Mouse (Mus musculus): Measurements from ENCODE around the gene Hoxc4. TPM values are rescaled to one million over a fixed set of nuclear protein-coding genes. Genes with fewer than 3 reads are reported as not detected.

Gene Hoxc4
- total and polyA plus RNA-seq, 3 experiments = 5.1 to 12.4 (median 8.8) TPM

DNA sequence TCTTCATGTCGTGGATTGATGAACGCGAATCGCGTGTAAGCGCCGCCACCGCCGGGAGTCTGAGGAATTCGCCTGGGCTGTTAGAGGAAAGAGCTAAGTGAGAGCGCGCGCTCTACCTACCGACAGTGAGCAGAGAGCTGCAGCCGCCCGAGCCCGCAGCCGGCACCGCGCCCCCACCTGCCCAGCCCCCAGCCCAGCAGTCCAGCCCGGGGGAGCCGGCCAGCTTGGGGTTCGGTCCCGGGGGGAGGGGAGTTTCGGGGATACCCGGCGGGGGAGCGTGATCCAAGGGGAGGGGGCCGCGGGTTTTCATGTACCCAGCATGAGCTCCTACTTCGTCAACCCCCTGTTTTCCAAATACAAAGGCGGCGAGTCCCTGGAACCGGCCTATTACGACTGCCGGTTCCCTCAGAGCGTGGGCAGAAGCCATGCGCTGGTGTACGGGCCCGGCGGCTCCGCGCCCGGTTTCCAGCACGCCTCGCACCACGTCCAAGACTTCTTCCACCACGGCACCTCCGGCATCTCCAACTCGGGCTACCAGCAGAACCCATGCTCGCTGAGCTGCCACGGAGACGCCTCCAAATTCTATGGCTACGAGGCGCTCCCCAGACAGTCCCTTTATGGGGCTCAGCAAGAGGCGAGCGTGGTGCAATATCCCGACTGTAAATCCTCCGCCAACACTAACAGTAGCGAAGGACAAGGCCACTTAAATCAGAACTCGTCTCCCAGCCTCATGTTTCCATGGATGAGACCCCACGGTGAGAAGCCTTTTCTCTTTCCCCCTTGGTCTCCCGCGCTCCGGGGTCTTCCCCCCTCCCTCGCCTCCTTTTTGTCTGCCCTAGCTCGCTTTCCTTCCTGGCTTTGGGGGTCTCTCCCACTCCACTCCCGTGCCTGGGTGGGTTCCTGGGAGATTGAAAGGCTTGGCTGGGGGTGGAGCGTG lies 28.0 kb upstream of the Hoxc4 start, which contains the start of gene Hoxc8:
Gene Hoxc8, plus strand, starts transcription at position 147 of the 937 bp plus-strand sequence.
- peak; percentile 74 for DNase-seq

DNA sequence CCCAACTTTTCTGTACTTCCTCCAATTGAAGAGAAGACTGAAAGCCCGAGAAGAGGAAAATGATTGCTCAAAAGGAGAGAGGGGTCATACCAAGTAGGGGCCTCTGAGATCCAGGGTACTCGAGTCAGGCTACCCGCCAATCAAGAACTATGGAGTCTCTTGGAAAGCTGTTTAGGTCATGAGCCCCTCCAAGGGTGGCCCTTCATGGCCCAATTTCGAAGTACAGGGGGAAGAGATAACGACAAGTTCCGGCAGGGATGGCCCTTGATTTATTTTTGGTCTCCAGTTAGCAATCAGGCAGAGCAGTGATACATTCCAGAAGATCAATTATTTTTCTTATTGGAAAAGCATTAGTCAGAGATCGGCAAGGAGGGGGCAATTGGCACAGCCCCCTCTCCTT lies 27.0 kb upstream of the Hoxc4 start:
- DNase-seq = peak; percentile 42

DNA sequence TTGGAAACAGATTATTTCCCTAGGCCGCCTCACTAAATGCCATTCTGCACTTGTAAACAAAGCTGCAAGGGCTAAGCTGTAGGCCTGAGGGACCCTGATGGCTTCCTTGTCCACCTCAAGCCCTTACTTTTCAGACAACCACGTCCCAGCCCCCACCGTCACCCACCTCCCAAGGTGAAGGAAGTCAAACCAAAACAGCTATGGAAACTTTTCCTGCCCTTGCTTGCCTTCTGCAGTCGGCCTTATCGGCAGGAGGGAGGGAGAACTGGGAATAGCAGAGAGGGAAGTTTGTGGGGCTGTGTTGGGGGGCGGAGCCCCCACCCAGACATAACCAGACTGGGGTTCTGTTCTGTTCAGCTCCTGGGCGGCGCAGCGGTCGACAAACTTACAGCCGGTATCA lies 26.5 kb upstream of the Hoxc4 start:
- peak; percentile 58 for DNase-seq

DNA sequence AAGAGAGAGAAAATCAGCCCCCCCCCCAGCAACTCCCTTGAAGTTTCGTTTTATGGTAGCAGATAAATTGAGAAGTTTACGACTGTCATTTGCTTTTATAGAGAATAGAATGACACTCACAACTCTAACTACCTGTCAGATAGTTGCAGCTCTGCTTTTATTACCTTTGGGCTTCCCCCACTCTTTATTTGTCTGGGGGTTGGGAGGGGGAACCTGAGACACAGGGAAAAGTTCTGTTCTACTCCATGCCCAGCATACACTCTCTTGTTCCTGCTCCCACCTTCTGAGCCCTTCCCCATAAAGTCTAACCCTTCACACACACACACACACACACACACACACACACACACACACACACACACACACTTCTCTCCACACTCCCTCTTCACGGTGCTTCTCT lies 25.9 kb upstream of the Hoxc4 start:
- no peak for DNase-seq

DNA sequence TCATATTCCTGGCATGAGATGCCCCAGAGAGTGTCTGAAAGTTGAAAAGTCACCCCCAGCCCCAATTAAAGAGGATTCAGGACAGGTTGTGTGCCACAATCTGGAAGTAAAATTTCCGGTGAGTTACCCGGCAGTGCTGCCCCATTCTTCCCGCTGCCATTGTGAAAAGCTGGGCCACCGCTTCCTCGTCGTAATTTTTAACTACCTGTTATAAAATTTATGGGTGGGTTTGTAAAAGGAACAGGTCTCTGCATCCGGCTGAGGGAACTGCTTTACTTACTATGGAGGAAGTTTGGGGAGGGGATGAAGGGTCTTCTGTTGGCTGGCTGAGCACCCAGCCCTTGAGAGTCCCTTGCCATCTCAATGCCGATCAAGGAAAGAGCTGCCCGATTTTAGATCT lies 22.2 kb upstream of the Hoxc4 start:
- DNase-seq = no peak

DNA sequence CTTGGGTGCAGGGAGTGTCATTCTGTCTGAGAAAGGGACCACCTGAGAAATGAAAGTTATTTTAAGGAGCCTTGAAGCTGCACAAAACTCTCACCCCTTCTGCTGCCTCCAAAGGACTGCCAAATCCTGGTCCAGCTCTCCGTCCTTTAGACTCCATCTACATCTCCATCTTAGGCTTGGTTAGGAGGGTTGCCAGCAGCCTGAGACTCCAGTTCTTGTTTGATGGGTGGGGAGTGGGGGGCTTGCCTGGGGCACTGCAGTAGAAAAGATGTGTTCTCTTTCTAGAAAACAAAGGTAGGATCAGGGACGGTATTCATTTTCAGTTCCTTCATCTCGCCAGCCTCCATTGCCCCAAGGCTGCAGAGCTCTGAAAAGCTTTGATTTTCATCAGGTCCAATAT lies 21.3 kb upstream of the Hoxc4 start:
- peak; percentile 26 for DNase-seq

DNA sequence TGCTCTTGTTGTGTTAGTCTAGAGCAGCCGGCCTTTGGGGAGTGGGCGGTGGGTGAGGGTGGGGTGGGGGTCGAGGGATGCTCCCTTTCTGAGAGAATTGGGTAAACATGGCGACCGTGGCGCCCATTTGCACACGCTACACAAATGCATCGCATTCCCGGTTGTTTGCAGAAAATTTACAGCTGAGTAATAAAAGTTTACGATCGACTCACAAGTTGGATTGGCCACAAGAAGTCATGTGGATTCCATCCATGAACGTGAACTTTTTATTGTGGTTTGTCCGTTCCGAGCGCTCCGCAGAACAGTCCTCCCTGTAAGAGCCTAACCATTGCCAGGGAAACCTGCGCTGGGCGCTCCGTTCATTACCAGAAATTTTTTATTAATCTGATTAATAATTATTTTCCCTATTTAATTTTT lies 20.8 kb upstream of the Hoxc4 start, which contains the start of gene Hoxc6:
Gene Hoxc6, plus strand, starts transcription at position 319 of the 417 bp plus-strand sequence.
- peak; percentile 67 for DNase-seq

DNA sequence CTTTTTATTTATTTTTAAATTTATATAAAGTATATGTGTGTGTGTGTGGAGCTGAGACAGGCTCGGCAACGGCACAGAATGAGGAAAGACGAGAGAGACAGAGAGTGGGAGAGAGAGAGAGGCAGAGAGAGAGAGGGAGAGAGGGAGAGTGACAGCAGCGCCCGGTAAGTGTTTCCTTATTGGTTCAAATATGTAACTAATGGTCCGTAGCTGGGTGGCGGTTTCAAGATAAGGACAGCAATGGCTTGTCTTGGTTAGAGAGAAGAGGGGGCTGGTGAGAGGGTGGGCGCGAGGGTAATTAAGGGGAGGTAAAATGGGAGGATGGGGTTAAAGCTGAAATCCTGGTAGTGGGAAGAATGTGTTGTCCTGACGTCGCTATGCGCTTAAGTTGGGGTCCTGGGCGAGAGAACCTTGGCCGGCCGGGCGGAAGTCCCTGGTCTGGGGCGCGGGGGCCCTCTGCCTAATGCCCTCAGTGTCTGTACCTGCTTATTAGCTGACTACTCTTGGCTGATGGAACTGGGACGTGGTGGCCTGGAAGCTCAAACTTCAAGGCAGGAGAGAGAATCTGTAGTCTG lies 20.0 kb upstream of the Hoxc4 start:
- DNase-seq = no peak

DNA sequence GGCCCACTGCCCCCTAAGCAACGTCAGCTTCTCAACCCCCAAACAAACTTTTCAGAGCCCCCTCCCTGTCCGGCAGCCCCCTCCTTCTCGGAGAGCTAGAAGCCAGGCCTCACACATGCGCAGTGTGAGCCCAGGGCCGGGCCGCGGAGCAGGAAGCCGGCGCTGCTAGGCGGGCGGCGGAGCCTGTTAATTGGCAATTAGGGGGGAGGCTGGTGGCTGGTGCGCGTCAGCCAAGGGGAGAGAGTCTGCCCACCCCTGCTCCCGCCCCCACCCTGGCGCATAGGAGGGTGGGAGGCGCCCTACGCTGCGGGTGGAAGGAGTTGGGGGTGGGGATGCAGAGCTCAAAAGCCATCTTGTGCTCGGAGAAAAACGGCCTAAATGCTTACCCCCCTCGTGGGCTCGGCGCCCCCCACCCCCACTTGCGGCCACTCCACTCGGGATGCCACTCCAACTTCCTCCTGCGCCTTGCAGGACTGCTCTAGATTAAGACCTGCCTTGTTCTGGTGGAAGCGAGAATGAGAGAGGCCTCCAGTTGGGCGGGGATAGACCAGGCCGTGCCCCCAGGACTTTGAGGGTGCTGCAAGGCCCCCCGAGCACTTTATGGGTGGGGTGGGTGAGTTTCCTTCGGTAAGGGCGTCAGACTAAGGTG lies 19.4 kb upstream of the Hoxc4 start:
- DNase-seq = peak; percentile 94

DNA sequence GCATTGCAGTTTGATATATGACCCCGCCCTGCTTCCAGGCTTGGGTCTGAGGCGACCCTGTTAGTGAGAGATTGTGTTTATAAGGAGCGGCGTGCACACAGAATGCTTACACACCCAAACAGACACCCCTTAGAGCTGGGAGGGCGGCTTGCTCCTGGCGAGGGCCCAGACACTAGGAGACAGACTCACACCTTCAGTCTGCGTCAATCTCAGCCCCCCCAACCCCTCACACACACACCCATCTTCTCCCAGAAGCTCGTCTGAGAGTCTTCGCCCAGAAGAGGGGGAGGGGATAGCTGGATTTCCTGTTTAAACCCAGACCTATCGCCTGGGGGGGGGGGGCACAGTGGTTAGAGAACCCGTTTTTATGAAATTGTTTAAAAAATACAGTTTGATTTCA lies 18.8 kb upstream of the Hoxc4 start:
- DNase-seq = peak; percentile 66

DNA sequence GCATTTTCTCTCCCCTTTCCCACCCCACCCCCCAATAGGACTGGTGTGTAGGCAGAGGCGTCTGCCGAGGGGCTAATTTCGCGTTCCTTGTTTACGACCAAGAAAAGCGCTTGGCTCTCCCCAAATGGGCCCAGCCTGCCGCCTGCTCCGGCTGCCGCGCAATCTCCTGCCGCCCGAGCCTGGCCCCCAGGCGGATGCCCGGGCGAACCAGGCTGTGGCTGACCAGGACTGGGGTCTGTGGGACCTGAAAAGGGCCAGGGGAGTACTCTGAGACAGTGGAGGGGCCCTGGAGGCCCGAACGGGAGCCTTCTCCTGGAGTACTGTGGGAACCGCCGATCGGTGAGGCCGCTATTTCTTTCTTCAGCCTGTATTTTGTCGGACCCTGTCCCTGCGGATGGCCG lies 18.2 kb upstream of the Hoxc4 start:
- peak; percentile 75 for DNase-seq

DNA sequence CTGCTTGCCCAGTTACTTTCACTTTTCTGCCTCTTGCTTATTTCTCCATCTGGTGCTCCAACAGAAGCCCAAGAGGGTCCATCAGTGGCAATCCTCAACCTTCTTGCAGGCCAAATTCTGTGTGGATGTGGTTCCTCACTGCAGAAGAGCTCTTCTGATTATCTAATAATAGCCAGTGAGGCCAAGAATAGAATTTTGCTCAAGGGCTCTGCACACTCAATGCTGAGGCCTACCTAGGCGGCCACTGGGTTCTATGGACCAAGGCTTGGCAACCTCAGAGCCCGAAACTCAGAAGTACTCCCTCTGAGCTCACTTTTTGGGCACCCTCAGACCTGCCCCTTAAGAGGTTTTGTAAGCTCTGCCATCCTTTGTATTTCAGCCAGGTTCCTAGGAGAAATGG lies 17.4 kb upstream of the Hoxc4 start:
- peak; percentile 61 for DNase-seq

DNA sequence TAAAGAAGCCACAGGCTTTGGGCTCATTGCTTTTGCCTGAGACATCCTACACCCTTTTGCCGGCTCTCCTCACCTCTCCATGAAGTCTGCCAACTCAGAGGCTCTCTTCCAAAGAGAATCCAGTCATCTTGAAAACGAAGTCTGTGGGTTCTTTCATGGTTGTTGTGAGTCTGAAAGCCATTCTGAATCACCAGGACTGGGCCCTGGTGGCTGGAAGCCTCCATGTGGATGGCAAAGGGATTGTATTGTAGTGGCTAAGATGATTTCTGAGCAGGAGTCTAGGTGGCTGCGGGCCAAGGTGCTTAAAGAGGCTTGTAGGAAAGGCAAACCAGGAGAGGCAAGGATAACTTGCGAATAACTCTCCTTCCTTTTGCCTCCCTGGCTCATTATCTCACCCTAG lies 16.6 kb upstream of the Hoxc4 start:
- DNase-seq = peak; percentile 51

DNA sequence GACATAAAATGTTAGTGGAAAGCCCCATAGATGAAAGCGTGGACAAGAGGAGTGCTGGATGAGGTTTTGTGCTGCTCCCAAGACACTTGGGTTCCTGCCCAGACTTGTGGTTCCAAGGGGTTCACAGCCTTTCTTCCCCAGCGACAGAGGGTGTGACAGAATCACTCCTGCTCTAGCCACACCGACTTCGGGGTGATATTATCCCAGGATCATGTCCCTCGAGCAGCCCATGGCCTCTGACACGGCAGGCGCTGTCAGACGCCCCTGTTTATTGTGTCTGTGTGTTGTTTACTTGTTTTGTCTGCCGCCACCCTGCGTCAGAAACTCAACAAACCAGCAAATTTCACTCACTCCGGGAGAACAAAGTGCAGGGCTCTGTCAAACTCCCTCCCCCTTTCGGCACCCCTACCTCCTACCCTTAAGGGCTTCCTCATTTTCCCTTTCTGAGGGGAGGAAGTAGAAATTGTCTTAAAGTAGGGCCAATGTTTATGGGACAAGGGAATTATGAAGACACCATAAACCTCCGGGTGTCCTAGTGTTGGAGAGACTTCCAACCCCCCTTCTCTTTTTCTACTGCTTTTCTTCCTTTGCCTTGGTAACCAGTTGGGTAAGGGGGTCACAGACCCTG lies 15.8 kb upstream of the Hoxc4 start:
- peak; percentile 48 for DNase-seq

DNA sequence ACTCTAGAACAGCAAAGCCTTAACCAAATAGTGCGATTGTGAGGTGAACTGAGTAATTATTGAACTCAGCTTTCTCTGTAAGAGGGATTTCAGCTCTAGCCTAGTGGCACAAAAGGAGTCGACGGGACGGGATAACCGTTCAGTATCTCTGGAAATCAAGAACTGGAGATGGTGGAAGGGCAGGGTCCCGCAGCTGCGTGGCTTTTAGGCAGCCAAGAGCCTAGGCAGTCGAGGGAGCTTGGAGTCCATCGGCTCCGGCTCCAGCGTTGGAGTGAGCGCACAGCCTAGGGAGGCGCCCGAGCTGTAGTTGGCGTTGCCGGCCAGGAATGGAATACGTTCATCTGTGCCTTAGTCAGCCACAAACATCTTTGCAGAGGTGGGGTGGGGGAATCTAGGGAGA lies 13.4 kb upstream of the Hoxc4 start:
- DNase-seq = peak; percentile 73

DNA sequence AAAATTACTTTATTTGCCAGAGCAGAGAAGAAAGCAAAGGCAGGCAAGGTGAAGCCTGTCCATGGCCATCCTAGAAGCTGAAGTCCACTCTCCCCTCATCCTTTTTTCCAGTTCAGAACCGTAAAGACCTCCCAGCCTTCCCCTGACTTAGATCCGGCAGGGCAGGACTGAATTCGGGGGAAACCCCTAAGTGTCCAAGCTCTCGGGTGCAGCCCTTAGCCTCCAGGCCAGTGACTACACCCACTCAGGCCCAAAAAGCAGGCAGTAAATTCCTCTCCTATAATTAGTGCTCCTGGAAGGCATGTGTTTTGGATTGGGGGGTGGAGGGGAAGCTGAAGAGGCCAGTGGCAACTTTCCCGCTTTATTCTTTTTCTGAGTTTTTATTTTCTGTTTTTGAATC lies 12.9 kb upstream of the Hoxc4 start:
- no peak for DNase-seq

DNA sequence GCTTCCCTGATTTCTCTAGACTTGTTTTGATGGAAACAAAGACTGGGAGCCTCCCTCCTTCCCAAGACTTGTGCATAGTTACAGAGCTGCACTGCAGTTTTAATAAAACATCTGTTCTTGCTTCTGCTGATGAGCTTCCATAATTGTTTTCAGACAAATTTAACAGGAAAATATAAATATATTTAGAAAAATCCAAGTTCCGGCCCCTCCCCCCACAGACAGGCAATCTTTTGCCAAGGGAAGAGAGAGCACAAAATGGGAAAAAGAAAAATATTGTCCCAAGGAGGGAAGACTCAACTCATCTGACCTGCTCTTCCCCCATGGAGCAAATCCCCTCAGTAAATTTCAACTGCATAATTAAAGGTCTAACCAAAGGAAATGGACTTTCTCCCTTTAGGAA lies 12.4 kb upstream of the Hoxc4 start:
- DNase-seq = no peak

DNA sequence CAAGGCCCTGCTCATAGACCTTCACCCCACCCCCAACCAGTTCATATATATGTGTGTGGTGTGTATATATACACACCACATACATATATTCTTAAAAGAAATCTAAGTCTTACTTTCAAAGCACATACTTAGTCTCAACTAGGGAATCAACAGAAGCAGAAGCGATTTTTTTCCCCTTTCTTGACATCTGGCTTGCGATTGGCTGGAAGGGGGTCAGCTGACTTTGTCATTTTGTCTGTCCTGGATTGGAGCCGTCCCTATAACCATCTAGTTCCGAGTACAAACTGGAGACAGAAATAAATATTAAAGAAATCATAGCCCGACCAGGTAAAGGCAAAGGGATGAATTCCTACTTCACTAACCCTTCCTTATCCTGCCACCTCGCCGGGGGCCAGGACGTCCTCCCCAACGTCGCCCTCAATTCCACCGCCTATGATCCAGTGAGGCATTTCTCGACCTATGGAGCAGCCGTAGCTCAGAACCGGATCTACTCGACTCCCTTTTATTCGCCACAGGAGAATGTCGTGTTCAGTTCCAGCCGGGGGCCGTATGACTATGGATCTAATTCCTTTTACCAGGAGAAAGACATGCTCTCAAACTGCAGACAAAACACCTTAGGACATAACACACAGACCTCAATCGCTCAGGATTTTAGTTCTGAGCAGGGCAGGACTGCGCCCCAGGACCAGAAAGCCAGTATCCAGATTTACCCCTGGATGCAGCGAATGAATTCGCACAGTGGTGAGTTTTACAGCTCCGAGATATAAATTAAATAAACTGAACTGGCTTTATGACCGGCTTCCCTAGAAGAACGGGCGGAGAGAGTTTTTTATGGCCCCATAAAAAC lies 9.2 kb upstream of the Hoxc4 start:
- DNase-seq = peak; percentile 81

DNA sequence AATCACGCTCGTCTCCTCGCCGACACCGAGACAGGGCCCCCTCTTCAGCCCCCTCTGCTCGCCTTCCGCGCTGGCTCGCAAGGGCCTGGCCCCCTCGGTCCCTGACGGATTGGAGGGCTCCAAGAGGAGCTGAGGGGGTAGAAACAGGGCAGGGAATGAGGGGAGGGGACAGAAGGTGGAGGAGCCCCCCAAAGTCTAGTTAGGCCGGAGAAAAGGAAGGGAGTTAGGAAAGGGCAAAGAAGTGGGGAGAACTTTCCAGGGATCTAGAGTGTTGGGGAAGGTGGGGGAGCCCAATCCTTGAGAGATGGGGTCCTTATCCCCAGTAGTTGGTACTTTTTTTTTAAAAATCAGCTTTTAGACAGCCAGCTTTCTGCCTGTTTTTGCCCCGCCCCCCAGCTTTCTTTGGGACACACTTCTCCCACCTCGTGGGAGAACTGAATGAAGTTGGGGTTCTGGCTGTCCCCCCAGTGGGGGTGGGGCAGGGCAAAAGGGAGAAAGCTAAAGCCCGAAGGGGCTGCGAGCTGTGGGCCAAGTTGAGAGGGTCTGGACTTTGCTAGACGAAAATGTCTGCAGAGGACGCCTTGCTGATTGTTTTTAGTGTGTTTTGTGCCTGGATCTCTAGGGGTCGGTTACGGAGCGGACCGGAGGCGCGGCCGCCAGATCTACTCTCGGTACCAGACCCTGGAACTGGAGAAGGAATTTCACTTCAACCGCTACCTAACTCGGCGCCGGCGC lies 8.5 kb upstream of the Hoxc4 start:
- DNase-seq = peak; percentile 58

DNA sequence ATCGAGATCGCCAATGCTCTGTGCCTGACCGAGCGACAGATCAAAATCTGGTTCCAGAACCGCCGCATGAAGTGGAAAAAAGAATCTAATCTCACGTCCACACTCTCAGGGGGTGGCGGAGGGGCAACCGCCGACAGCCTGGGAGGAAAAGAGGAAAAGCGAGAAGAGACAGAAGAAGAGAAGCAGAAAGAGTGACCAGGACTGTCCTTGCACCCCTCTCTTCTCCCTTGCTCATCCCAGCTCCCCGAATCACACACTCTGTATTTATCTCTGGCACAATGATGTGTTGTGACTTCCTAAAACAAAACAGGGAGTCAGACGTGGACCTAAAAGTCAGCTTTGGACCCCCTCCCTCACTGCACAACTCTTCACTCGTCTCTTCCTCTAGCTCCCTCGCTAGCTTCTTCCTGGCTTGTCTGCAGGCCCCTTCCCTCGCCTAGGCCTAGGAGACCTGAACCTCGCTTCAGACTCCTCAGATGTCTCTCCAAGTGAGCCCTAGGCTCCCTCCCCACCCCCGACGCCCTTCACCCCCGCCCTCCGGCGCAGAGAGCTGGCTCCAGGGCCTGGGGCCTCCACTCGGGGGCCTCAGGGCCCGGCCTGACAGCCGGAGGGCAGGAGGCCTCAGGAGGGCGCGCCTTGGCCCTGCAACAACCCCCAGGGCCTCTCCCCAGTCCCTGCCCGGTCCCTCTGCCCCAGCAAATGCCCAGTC lies 7.7 kb upstream of the Hoxc4 start:
- peak; percentile 70 for DNase-seq

Data from adrenal gland, adult 2 months (tissue).